Mouse (Mus musculus) limb, embryonic 13.5 days (tissue): ENCODE measurements around the gene Ldhc. TPM values are rescaled to one million over a fixed set of nuclear protein-coding genes. Genes with fewer than 3 reads are reported as not detected.

ENCODE experiments used
- ATAC-seq: fragments of 200-750 bp; cut with Nextera tagmentation; 2 replicates; pipeline ENCODE4 v1.8.0; 2017; ENCODE audit warnings: low read depth, moderate number of reproducible peaks, moderate TSS enrichment; ENCODE audit not compliant: low FRiP score
- H3K27ac ChIP-seq: fragments of 300-500 bp; sonication (generic); 2 replicates; pipeline ENCODE4 v1.5.1; 2015; ENCODE audit warnings: inconsistent platforms, mild to moderate bottlenecking, moderate library complexity
- H3K27me3 ChIP-seq: fragments of 300-500 bp; sonication (generic); 2 replicates; pipeline ENCODE4 v1.6.1; 2015; ENCODE audit warnings: mild to moderate bottlenecking, inconsistent platforms
- H3K36me3 ChIP-seq: fragments of 300-500 bp; sonication (generic); 2 replicates; pipeline ENCODE4 v1.6.1; 2015; ENCODE audit warnings: inconsistent platforms, mild to moderate bottlenecking, moderate library complexity
- H3K4me1 ChIP-seq: fragments of 300-500 bp; sonication (generic); 2 replicates; pipeline ENCODE4 v1.6.1; 2015; ENCODE audit warnings: inconsistent platforms
- H3K4me2 ChIP-seq: fragments of 300-500 bp; sonication (generic); replicated peaks from 2 replicates; pipeline ENCODE4 v1.6.1; 2015; ENCODE audit warnings: inconsistent platforms, mild to moderate bottlenecking, moderate library complexity
- H3K4me3 ChIP-seq: fragments of 300-500 bp; sonication (generic); 2 replicates; pipeline ENCODE4 v1.5.1; 2015; ENCODE audit warnings: moderate library complexity, mild to moderate bottlenecking, inconsistent platforms
- H3K9ac ChIP-seq: fragments of 300-500 bp; sonication (generic); 2 replicates; pipeline ENCODE4 v1.6.1; 2015; ENCODE audit warnings: mild to moderate bottlenecking, inconsistent platforms
- H3K9me3 ChIP-seq: fragments of 300-500 bp; sonication (generic); 2 replicates; pipeline ENCODE4 v1.6.1; 2016; ENCODE audit warnings: inconsistent platforms
- WGBS: fragments of 180-500 bp; shearing (Covaris S2); methylation state at CpG from one replicate; pipeline ENCODE4 v1.1.7; 2015; 5-methylcytosine and 5-hydroxymethylcytosine counted together
- polyA plus RNA-seq: library from polyadenylated mRNA; unstranded; fragments of >200 nt; fragmentation: Nextera tagmentation; extraction: Ambion mirVana; gene quantifications from 2 replicates; pipeline ENCODE4 v1.2.1, GENCODE M21; 2015

Gene Ldhc
- polyA plus RNA-seq, 1 experiment from 2014 or later = not detected

GRCm38 (mm10) chr7:46845211-46845977 lies 15.6 kb upstream of the Ldhc start:
- under 1% methylated on average over 51 of the region's 51 CpGs for WGBS
- Histone ChIP-seq H3K27ac (peak overlapping the region; percentile 97), H3K36me3 (peaks cover 29% of the 10 kb centered on the region), H3K4me1 (peaks cover 21% of the 10 kb centered on the region), H3K4me3 (peak overlapping the region; percentile 89), H3K27me3 (peaks cover 9% of the 10 kb centered on the region), H3K4me2 (peak overlapping the region; percentile 86), H3K9ac (peak overlapping the region; percentile 96), H3K9me3 (no peaks in the 10 kb centered on the region)
- ATAC-seq = peak; percentile 92

GRCm38 (mm10) chr7:46845978-46846485 lies 15.0 kb upstream of the Ldhc start:
- Histone ChIP-seq H3K27ac (peak overlapping the region; percentile 97), H3K4me2 (peak overlapping the region; percentile 86), H3K9me3 (no peaks in the 10 kb centered on the region), H3K36me3 (peaks cover 35% of the 10 kb centered on the region), H3K4me3 (peak overlapping the region; percentile 89), H3K4me1 (peaks cover 21% of the 10 kb centered on the region), H3K27me3 (peaks cover 5% of the 10 kb centered on the region), H3K9ac (peak overlapping the region; percentile 96)
- WGBS = under 1% methylated on average over 36 of the region's 36 CpGs
- peak; percentile 61 for ATAC-seq

GRCm38 (mm10) chr7:46846486-46847244 lies 14.3 kb upstream of the Ldhc start:
- Histone ChIP-seq H3K27me3 (no peaks in the 10 kb centered on the region; the same call in 1 of the 2 replicates), H3K4me1 (peaks cover 21% of the 10 kb centered on the region), H3K27ac (peak overlapping the region; percentile 97), H3K4me2 (peak overlapping the region; percentile 86), H3K36me3 (peaks cover 41% of the 10 kb centered on the region), H3K9me3 (no peaks in the 10 kb centered on the region), H3K9ac (peak overlapping the region; percentile 96), H3K4me3 (peak overlapping the region; percentile 89)
- WGBS = 2% methylated on average over 28 of the region's 28 CpGs
- ATAC-seq = peak; percentile 49

- no peak overlapping the region for H3K4me2 ChIP-seq
- H3K36me3 ChIP-seq = peaks cover 67% of the 10 kb centered on the region
- H3K9ac ChIP-seq = no peak overlapping the region
- no peak overlapping the region for H3K4me3 ChIP-seq
- no peaks in the 10 kb centered on the region for H3K27me3 ChIP-seq
- no peak overlapping the region for H3K27ac ChIP-seq
- no peaks in the 10 kb centered on the region for H3K9me3 ChIP-seq
- no peak for ATAC-seq
- peaks cover 21% of the 10 kb centered on the region for H3K4me1 ChIP-seq
- 78% methylated on average over 5 of the region's 5 CpGs for WGBS
Measured at GRCm38 (mm10) chr7:46849287-46849686, 11.7 kb upstream of the Ldhc start.

- H3K9me3 ChIP-seq = no peaks in the 10 kb centered on the region
- H3K36me3 ChIP-seq = peaks cover 85% of the 10 kb centered on the region
- peaks cover 13% of the 10 kb centered on the region; the same call in 1 of the 2 replicates for H3K4me1 ChIP-seq
- no peaks in the 10 kb centered on the region for H3K27me3 ChIP-seq
- H3K27ac ChIP-seq = no peak overlapping the region
- H3K9ac ChIP-seq = no peak overlapping the region
- ATAC-seq = no peak
- H3K4me2 ChIP-seq = no peak overlapping the region
- no peak overlapping the region for H3K4me3 ChIP-seq
- 86% methylated on average over 7 of the region's 7 CpGs for WGBS
Measured at GRCm38 (mm10) chr7:46851026-46851425, 10.0 kb upstream of the Ldhc start.

- Histone ChIP-seq H3K4me1 (peaks cover 2% of the 10 kb centered on the region; the same call in 1 of the 2 replicates), H3K27ac (no peak overlapping the region), H3K9me3 (no peaks in the 10 kb centered on the region), H3K9ac (no peak overlapping the region), H3K4me2 (no peak overlapping the region), H3K4me3 (no peak overlapping the region), H3K36me3 (peaks cover 88% of the 10 kb centered on the region), H3K27me3 (no peaks in the 10 kb centered on the region)
- no peak for ATAC-seq
- WGBS = 85% methylated on average over 1 of the region's 1 CpGs
Measured at GRCm38 (mm10) chr7:46852666-46853065, 8.3 kb upstream of the Ldhc start.

- 88% methylated on average over 9 of the region's 9 CpGs for WGBS
- Histone ChIP-seq H3K36me3 (peaks cover 82% of the 10 kb centered on the region), H3K27ac (no peak overlapping the region)
Measured at GRCm38 (mm10) chr7:46853365-46853764, 7.6 kb upstream of the Ldhc start.

GRCm38 (mm10) chr7:46855866-46856560 lies 5.0 kb upstream of the Ldhc start:
- H3K27me3 ChIP-seq = no peaks in the 10 kb centered on the region
- no peak overlapping the region for H3K4me2 ChIP-seq
- 73% methylated on average over 7 of the region's 7 CpGs for whole genome bisulfite sequencing
- no peaks in the 10 kb centered on the region for H3K4me1 ChIP-seq
- H3K9ac ChIP-seq = no peak overlapping the region
- H3K4me3 ChIP-seq = no peak overlapping the region
- no peaks in the 10 kb centered on the region for H3K9me3 ChIP-seq
- peaks cover 56% of the 10 kb centered on the region for H3K36me3 ChIP-seq
- ATAC-seq = no peak
- no peak overlapping the region for H3K27ac ChIP-seq

More at GRCm38 (mm10) chr7:46853365-46853764, 7.6 kb upstream of the Ldhc start:
- no peak overlapping the region for H3K9ac ChIP-seq
- no peak overlapping the region for H3K4me3 ChIP-seq
- H3K9me3 ChIP-seq = no peaks in the 10 kb centered on the region
- no peak overlapping the region for H3K4me2 ChIP-seq
- no peaks in the 10 kb centered on the region for H3K4me1 ChIP-seq
- ATAC-seq = no peak
- H3K27me3 ChIP-seq = no peaks in the 10 kb centered on the region

- Histone ChIP-seq H3K9ac (no peak overlapping the region), H3K9me3 (no peaks in the 10 kb centered on the region), H3K27me3 (no peaks in the 10 kb centered on the region), H3K4me3 (no peak overlapping the region), H3K4me1 (no peaks in the 10 kb centered on the region), H3K4me2 (no peak overlapping the region), H3K27ac (no peak overlapping the region), H3K36me3 (peaks cover 42% of the 10 kb centered on the region)
- ATAC-seq = no peak
- WGBS = 78% methylated on average over 9 of the region's 9 CpGs
Measured at GRCm38 (mm10) chr7:46857436-46857835, 3.6 kb upstream of the Ldhc start.

- 58% methylated on average over 6 of the region's 6 CpGs for WGBS
- H3K4me2 ChIP-seq = no peak overlapping the region
- H3K27me3 ChIP-seq = no peaks in the 10 kb centered on the region
- ATAC-seq = no peak
- no peak overlapping the region for H3K27ac ChIP-seq
- no peak overlapping the region for H3K9ac ChIP-seq
- no peak overlapping the region for H3K4me3 ChIP-seq
- H3K4me1 ChIP-seq = no peaks in the 10 kb centered on the region
- H3K36me3 ChIP-seq = peaks cover 26% of the 10 kb centered on the region
- no peaks in the 10 kb centered on the region for H3K9me3 ChIP-seq
Measured at GRCm38 (mm10) chr7:46859031-46859430, 2.0 kb upstream of the Ldhc start.

GRCm38 (mm10) chr7:46871988-46872387 lies 11.0 kb downstream of the Ldhc start:
- H3K27me3 ChIP-seq = no peaks in the 10 kb centered on the region
- ATAC-seq = no peak
- H3K27ac ChIP-seq = no peak overlapping the region
- no peaks in the 10 kb centered on the region for H3K9me3 ChIP-seq
- 59% methylated on average over 4 of the region's 4 CpGs for WGBS
- no peak overlapping the region for H3K9ac ChIP-seq
- H3K4me3 ChIP-seq = no peak overlapping the region
- no peak overlapping the region for H3K4me2 ChIP-seq
- no peaks in the 10 kb centered on the region for H3K4me1 ChIP-seq
- H3K36me3 ChIP-seq = no peaks in the 10 kb centered on the region

- Histone ChIP-seq H3K4me3 (no peak overlapping the region), H3K27me3 (no peaks in the 10 kb centered on the region), H3K4me2 (no peak overlapping the region), H3K27ac (no peak overlapping the region), H3K9me3 (no peaks in the 10 kb centered on the region), H3K36me3 (0 out of 2 replicates have a peak, but pooled peaks cover 3% of the 10 kb centered on the region), H3K9ac (no peak overlapping the region), H3K4me1 (no peaks in the 10 kb centered on the region)
- 63% methylated on average over 4 of the region's 4 CpGs for WGBS
- ATAC-seq = no peak; the same call in 1 of the 2 replicates
Measured at GRCm38 (mm10) chr7:46876841-46877240, 15.8 kb downstream of the Ldhc start.
